ENCODE assay signal across 7 mouse cellular contexts in the genomic region with DNA sequence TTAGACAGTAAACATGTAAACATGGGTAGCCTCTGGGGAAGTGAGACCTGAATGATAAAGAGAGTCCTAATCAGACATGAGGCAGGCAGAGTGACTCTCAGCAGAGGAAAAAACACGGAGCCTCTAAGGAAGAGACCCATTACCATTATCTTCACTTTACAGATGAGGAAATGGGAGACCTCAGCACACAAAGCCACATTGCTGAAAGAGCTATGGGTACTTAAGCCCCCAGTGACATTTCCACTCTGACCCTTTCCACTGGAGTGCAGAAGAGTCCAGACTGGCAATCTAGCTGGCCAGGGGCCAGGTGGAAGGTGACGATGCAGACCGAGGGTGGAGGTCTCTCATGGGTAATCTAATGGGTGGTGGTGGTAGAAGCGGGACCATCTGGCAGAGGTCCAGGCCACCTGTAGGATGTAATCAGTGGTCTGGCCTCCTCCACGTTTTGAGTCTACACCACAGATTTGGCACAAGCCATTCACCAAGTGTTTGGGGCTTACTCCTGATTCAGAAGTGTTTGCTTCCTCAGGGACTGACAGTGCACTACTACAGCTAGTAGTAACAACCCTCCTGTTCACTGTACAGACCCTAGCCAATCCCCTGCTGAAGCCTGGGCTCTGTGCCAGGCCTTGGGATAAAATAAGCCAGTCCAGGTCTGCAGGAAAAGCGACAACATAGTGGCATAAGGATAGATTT. TPM values are rescaled to one million over a fixed set of nuclear protein-coding genes. Genes with fewer than 3 reads are reported as not detected.
DNase-seq lines count a peak whose midpoint lies in the region; ATAC-seq lines count a peak whose summit lies in the region.

No protein-coding gene starts in this region.

- H3K4me2 ChIP-seq in forebrain, embryonic 16.5 days (ENCODE audit: low read length), result no peak overlapping the region

- no peak overlapping the region for H3K9ac ChIP-seq in forebrain, embryonic 16.5 days (replicated peaks; ENCODE audit: low read depth, low read length)

- no peaks in the 10 kb centered on the region for H3K9me3 ChIP-seq in forebrain, embryonic 16.5 days (ENCODE audit: control insufficient read depth, low read length)

- peak; percentile 47 for DNase-seq in ovary, postnatal 36 days (ENCODE audit: low spot score)
- no peak for DNase-seq in ovary, postnatal 10 days (ENCODE audit: low spot score)
- peak; percentile 86 for DNase-seq in cerebellum, adult 11 months
- DNase-seq in kidney, adult 11 months, result peak; percentile 43
- no peak for DNase-seq in ovary, adult 18-20 months (ENCODE audit: low spot score)

- H3K36me3 ChIP-seq in forebrain, embryonic 16.5 days (ENCODE audit: control insufficient read depth, insufficient read depth), result 0 out of 2 replicates have a peak, but pooled peaks cover 2% of the 10 kb centered on the region
- H3K36me3 ChIP-seq in macrophage (ENCODE audit: inconsistent target), result peaks cover 15% of the 10 kb centered on the region; the same call in 1 of the 2 replicates

- no peak overlapping the region for H3K4me3 ChIP-seq in forebrain, embryonic 16.5 days (replicated peaks; ENCODE audit: low read length)
- no peak overlapping the region for H3K4me3 ChIP-seq in macrophage (ENCODE audit: inconsistent target)

- WGBS in forebrain, embryonic 16.5 days, result 25% methylated on average over 6 of the region's 6 CpGs
- WGBS in macrophage (ENCODE audit: missing documents), result 56% methylated on average over 6 of the region's 6 CpGs

- peaks cover 100% of the 10 kb centered on the region for H3K79me2 ChIP-seq in macrophage (ENCODE audit: inconsistent target)

- peaks cover 33% of the 10 kb centered on the region for H3K4me1 ChIP-seq in forebrain, embryonic 16.5 days (replicated peaks; ENCODE audit: control insufficient read depth, insufficient read depth, low read length)

- H3K27me3 ChIP-seq in forebrain, embryonic 16.5 days (replicated peaks; ENCODE audit: control insufficient read depth, insufficient read depth, low read length), result no peaks in the 10 kb centered on the region

- H3K27ac ChIP-seq in forebrain, embryonic 16.5 days (ENCODE audit: low read length), result peak overlapping the region; percentile 5; the same call in 1 of the 2 replicates
- H3K27ac ChIP-seq in macrophage, result 0 out of 2 replicates have a peak overlapping the region, but pooled peaks have one; percentile 10

- peak; percentile 77 for ATAC-seq in forebrain, embryonic 16.5 days

RNA-seq across cellular contexts. Expression of gene Bcl2l1, which starts 13.8 kb away (rescaled TPM):
- polyA plus RNA-seq in forebrain, embryonic 16.5 days (2015; fragmentation: Nextera tagmentation; extraction: Ambion mirVana), result 176 and 188 TPM in 2 replicates
- total RNA-seq in macrophage (2018; cell fraction: chromatin; rRNA removed), result 100 to 1,000 TPM; 136 to 537 (median 201) TPM
- total RNA-seq in macrophage (2018; cell fraction: cytosol; rRNA removed), result 100 to 1,000 TPM in 7 of 26 experiments, 10 to 100 TPM in 19; 72.0 to 192 (median 85.2) TPM
- total RNA-seq in macrophage (2018; cell fraction: nucleus; rRNA removed), result 100 to 1,000 TPM; 131 to 456 (median 217) TPM
- 38.6 to 159 TPM (median 48.4 TPM) in 3 replicates for polyA plus RNA-seq in macrophage (2018)

RNA-seq across cellular contexts. Expression of gene Tpx2, which starts 30.0 kb away (rescaled TPM):
- 40.0 and 49.6 TPM in 2 replicates for polyA plus RNA-seq in forebrain, embryonic 16.5 days (2015; fragmentation: Nextera tagmentation; extraction: Ambion mirVana)
- total RNA-seq in macrophage (2018; cell fraction: chromatin; rRNA removed), result 10 to 100 TPM in 5 of 26 experiments, 1 to 10 TPM in 21; 2.1 to 18.9 (median 7.1) TPM
- 10 to 100 TPM in 13 of 26 experiments, 1 to 10 TPM in 13; 4.3 to 30.1 (median 10.4) TPM for total RNA-seq in macrophage (2018; cell fraction: cytosol; rRNA removed)
- total RNA-seq in macrophage (2018; cell fraction: nucleus; rRNA removed), result 10 to 100 TPM in 12 of 26 experiments, 1 to 10 TPM in 14; 2.6 to 18.6 (median 9.8) TPM
- polyA plus RNA-seq in macrophage (2018), result 3.4 to 14.0 TPM (median 11.8 TPM) in 3 replicates

Comparison
In these comparisons a context has a peak if more than half of its experiments do, and no peak if none do; other contexts are left out.
1. DNase-seq: peak in ovary, postnatal 36 days (single experiment), cerebellum, adult 11 months (single experiment) and kidney, adult 11 months (single experiment); none in ovary, postnatal 10 days (single experiment) and ovary, adult 18-20 months (single experiment).